Mouse (Mus musculus) c-Kit-positive CD71-positive TER-119-positive erythroid progenitor cells, embryonic 14.5 days (primary cell): Measurements from ENCODE around the gene Slc35e2.
A peak's percentile ranks its signal among the peaks of the same experiment; 100 is the strongest.

Experiments
- DNase-seq: peaks from one replicate; pipeline ENCODE4 v3.0.0-alpha.2; 2013; ENCODE audit warnings: low spot score

The Slc35e2 gene

DNA sequence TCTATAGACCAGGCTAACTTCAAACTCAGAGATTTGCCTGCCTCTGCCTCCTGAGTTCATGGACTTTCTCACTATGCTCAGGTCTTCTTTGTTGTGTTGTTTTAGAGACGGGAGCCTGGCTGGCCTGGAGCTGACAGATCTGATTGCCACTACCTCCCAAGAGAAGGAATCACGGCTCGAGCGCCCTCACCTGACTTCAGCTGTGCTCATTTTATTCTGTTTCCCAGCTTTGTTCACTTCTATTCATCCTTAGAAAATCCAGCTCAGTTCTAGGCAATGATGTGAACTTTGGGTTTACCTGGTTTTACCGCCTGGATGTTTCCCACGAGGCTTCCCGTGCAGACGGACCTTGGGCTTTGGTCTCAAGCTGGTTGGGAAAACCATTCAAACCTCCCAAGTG lies 25.7 kb upstream of the Slc35e2 start:
- DNase-seq: no peak

DNA sequence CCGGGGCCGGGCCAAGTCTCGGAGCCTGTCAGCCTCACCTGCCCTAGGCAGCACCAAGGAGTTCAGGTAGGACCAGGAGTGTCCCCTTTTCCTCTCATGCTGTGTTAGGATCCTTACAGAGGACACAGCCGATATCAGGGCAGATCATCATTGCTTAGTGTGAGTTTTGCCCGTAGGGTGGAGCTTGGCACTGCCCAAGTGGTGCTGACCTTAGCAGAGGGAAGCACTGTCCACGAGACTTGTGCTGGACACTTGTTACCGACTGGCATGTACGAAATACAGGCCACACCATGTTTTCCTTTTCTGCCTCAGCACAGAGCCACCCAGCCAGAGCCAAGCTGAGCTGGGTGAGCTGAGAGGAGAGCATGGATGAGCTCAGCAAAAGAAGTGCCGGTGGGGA lies 24.1 kb upstream of the Slc35e2 start:
- no peak for DNase-seq

DNA sequence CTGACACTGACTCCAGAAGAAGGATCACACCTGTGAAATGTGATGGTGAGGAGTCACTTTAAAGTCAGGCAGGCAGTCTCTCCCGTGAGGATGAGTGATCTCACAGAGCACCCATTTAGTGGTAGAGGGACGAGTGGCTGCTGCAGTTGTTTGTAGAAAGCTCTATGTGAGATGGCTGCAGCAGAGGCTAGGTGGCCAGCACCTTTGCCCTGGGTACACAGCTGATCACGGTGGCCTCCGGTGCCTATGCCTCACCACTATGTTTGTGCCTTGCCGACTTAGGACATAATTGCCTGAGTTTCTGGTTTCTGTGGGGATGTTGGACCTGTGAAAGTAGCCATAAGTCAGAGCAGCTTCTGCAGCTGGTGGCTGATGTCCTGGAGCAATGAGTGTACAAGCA lies 23.5 kb upstream of the Slc35e2 start:
- no peak for DNase-seq

DNA sequence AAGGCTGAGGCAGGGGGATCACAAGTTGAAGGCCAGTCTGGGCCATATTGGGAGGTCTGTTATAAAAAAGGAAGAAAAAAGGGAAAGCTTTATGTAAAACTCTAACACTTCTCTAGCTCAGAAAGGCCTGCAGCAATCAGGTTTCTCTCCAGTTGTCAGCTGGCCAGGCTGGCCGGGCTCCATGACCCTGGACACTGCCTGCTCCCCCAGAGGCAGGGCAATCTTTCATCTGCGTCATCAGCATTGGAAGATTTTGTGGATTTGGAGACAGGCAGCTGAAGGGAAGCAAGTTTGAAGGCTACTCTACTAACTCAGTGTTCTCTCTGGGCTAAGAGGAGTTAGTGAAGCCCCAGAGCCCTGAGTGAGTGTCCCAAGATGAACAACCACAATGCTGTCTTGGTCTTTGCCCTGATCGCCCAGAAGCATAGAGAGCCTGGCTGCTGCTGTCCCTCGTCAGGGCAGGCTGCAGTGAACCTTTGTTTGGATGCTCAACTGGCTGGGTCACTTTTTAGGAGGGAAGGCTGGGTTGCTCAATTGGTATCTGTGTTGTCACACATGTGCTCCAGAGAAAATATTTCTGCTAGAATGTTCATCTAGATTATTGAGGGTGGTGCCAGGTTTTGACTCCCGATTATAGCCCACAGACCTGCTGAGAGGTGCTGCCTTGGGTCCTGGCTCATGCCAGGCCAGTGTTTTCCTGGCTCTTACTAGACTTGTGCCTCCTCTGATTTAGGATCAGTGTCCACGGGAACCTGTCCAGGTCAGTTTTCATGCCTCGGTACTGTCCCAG lies 22.7 kb upstream of the Slc35e2 start:
- no peak for DNase-seq

DNA sequence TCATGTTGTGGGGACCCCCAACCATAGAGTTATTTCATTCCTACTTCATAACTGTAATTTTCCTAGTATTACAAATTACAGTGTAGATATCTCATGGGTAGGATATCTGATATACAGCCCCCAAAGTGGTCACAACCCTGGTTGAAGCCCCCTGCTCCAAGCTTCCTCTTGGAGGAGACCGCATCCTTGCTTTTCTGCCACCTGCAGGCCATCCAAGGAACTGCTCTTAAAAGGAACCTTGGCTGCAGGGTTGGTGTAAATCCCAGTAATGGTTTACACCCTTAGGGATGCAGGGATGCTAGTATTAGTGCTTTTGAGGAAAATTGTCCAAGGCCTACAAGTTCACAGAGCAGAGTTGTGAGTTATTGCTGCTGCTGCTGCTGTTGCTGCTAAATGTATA lies 20.8 kb upstream of the Slc35e2 start:
- no peak for DNase-seq

DNA sequence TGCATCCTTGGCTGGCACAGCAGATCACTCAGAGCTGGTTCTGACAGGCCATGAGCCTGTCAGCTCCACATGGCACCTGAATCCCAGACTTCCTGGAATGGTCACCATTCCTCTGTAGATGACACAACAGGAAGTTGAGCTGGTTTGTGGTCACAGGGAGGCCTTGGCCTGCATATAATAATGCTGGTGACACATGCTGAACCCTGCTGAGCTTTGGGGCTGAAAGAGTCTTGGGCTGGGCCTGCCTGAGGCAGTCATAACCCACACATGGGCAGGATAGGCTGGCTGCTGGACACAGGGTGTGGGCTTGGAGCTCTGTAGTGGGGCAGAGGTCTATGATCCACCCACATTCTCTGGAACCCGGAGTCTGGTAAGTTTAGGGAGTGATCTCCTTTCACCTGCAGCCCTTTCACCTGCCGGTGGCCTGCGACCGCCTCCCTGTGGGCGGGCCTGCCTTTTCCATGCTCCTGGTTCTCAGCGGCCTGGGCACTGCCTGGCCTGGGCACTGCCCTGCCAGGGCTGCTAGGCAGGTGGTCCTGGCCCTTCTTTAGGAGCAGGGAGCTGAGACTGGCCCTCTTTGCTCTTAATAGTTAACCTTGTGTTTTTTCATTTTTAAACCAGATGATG lies 18.8 kb upstream of the Slc35e2 start:
- DNase-seq: no peak

DNA sequence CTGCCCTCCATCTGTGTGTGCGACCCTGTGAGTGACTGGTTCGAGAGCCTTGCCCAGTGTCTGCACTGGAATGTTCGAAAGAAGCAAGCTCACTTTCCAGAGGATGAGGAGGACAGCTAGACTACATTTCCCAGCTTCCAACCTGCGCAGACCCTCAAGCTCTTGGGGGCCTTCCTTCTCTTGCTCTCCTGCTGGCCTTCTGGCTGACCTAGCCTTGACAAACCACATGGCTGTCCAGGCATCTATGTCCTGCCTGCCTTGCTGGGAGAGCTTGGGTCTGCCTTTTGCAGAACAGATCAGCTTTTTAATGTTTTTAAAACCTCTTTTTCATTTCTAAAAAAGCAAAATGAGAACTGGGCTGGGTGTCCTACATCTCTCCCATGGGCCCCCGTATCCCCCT lies 11.9 kb upstream of the Slc35e2 start:
- DNase-seq: no peak

DNA sequence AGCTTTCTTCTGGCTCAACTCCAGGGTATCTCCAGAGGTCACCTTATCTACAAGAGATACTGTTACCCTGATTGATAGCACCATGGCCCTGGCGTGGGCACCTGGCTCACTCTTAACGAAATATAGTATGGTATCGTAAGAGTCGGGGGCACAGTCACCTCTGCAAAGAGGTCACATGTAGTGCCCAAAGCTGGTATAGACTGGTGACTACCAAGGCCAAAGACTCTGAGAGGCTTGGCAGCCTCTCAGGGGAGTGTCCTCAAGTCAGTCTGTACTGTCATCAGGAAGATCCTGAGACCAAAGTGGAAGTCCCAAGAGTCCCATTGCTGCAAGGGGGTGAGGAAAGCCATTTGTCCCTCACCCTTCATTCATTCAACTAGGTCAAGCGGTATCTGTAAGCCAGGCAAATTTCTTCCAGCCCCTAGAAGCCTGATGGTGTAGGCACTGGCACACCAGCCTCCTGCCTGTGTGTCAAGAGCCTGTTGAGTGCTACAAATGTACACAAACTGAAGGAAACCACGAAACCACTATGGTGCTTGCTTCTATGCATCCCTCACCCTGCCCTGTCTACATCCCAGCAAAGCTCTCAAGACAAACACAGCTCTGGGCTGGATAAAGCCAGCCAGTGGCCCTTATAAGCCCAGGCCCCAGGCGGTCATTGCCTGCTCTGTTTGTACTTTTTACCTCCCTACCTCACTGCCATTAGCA lies 10.1 kb upstream of the Slc35e2 start:
- no peak for DNase-seq

DNA sequence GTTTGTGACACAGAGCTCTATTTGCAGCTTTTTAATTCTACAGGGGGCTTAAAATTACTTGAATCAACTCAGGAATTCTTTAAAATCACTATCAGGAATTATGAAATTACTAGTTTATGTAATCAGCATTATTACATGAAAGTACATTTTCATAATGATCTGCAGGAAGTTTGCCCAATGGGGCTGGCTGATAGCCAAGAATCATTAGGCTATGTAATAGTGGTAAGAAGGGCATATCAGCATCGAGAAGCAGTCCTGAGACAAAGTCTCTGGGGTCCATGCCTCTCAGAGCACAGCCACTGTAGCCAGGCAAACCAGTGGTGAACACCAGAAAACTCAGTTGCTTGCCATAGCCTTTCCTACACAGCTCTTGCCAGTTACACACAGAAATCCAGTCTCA lies 7.4 kb upstream of the Slc35e2 start:
- no peak for DNase-seq

DNA sequence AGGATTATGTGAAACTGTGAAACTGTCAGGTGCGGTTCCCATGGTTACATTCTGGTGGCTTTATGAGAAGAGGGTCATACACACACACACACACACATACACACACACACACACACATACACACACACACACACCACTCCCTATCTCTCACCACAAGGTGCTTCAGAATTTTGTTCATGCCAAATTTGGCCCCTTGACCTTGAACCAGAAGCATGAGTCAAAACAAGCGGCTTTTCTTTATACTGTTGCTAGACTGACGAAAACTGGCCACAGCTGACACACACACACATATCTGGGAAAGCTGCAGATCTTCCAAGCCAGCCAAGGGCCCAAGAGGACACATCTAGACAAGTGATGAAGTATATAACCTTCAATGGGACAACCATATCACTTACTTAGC lies 5.4 kb upstream of the Slc35e2 start:
- no peak for DNase-seq

DNA sequence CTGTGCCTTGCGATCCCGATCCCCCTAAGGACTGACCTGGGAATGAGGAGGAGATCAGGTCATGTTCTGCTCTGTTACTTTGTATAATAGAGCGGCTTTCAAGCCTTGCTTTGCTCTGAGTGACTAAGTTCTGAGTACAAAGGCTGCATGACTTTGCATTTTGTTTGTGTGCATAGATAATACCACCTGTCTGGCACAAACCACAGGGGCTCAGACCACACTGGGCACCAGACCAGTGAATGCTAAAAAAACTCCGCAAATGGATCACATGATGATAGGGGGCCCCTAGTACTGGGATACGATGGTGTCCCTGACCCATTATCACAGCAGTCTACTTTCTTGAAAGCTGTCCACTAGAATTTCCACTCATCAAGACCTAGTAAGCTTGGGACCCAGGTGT lies 4.6 kb upstream of the Slc35e2 start:
- no peak for DNase-seq

DNA sequence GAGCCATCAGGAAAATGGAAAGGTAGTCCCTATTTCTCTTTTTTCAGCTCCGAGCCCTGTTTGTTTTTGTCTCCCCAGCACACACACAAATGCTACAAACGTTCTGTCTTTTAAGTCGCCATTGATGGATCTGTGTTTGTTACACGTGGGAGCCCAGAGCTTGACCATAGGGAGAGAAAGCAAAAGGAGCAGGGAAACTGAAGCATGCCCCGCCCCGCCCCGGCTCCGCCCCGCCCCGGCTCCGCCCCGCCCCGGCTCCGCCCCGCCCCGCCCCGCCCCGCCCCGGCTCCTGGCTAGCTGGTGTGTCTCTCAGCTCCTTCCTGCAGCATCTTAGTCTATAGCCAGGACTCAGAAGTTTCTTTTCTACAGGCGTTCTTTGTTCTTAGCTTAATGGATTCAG lies 2.7 kb upstream of the Slc35e2 start:
- DNase-seq: peak; percentile 29

DNA sequence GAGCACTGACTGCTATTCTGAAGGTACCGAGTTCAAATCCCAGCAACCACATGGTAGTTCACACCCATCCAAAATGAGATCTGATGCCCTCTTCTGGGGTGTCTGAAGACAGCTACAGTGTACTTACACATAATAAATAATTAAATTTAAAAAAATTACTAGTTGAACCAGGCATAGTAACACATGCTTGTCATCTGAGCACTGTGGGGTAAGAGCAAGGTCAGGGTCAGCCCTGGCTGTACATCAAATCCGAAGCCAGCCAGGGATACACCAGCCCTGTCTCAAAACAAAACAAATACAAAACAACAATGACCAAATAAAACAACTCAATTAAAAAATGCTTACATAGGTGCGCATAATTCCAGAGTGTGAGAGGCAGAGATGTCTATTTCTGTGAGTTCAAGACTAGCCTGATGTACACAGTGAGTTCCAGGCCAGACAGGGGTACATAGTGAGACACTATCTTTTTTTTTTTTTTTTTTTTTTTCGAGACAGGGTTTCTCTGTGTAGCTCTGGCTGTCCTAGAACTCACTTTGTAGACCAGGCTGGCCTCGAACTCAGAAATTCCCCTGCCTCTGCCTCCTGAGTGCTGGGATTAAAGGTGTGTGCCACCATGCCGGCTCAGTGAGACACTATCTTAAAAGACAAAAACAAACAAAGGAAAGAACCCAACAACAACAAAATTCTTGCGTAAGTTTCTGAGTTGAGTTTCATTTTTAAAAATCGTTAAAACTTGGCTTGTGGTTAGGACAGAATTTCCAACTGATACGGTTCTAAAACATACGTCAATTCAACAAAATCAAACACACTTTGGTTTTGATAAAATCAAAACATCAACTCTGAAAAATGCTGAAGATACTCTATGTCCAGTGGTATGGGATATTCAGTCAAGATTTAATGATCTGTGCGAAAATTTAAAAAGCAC lies 1.1 kb upstream of the Slc35e2 start:
- no peak for DNase-seq

DNA sequence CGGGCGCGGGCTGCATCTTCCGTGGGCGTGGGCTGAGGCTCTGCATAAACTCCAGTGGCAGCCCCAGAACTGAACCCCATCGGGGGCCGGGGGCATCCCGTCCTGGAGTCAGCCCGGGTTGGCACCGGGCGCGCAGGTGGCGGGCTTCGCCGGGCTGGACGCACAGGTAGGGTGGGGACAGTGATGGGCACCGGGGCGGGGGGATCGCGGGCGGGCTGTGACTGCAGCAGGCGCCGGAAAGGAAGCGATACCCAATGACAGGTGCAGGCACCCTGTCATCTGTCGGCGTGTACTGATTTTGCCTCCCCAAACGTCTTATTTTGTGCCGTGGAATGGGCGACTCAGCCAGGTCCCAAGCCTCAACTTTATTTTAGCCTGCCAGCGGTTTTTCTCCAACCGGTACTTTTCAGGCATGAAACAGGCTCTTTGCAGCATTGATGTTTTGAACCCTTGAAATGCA lies 811 bp downstream of the Slc35e2 start:
- DNase-seq: no peak

DNA sequence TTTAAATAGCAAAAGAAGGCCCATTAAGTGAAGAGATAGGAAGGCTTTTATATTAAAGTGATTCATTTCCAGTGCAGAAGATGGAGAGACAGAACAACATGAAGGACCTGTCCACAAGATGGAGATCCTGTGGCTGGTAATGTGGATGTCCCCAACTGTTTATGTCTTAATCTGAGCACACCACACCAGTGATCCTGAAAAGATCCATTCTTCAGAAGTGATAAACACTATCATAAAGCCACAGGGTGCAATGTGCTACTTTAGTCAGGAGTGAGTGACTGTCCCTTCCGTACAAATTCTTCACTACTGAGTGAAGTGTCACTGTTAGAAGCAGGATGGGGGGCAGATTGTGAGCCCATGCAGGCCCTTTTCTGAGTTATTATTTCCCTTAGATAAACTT lies 1.5 kb downstream of the Slc35e2 start:
- peak; percentile 56 for DNase-seq

DNA sequence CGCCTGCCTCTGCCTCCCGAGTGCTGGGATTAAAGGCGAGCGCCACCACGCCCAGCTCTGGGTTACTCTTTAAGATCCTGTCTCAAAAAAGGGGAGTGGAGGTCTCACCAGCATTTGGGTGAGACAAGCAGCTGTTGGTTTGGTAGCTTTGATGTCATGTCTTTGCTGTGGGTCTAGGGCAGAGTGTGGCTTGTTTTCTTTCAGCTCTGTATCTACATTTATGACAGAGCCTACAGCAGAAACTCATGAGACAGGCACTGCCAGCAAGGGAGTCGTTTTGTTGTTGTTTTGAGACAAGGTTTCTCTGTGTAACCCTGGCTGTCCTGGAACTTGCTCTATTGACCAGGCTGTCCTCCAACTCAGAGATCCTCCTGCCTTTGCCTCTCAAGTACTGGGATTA lies 2.6 kb downstream of the Slc35e2 start:
- DNase-seq: no peak

DNA sequence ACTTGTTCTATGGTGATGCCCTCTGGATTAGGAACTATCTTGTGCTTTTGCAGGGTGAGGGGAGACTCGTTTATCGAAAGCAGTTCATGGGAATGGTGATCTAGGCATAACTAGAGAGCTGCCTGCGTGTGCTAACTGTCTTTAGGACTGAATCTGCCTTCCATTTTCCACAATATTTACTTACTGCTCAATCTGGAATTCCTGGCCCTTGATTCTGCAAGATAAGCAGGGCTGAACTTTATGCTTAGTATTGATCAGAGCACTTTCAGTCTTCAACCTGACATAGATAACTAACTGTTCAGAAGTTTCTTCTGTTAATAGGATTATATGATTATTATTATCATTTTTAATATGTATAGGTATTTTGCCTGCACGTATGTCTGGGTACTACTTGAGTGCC lies 3.9 kb downstream of the Slc35e2 start:
- DNase-seq: no peak

DNA sequence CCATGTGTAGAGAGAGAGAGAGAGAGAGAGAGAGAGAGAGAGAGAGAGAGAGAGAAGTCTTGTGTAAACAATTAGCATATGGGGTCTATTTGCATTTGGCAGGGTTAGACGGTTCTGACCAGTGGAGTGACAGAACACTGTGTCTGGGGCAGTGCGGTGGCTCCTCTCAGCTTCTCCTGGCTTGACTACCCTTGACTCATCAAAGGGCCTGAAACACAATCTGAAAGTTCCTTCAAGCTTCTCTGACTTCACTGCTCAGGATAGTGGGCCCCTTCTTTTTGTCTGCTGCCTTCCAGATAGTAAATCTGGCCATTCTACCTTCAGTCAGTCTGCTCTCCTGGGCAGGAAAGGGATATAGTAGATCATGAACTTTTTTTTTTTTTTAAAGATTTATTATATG lies 5.6 kb downstream of the Slc35e2 start:
- DNase-seq: no peak

DNA sequence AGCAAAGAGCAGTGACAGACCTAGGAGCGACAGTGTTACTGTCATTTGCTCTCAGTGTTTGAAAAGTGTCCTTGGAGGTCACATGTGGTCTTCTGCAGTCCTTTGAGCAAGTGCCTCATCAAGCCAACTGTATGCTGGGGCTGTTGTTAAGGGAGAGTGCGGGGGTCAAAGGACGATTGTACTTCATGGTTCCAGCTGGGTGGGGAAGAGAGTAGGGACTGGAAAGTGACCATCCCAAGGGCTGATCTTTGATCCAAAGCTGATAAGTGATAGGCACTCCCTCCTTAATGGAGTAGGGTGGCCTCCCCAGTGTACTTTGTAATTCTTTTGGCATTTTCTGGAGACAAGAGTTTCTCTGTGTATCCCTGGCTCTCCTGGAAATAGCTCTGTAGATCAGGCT lies 10.6 kb downstream of the Slc35e2 start:
- DNase-seq: no peak

DNA sequence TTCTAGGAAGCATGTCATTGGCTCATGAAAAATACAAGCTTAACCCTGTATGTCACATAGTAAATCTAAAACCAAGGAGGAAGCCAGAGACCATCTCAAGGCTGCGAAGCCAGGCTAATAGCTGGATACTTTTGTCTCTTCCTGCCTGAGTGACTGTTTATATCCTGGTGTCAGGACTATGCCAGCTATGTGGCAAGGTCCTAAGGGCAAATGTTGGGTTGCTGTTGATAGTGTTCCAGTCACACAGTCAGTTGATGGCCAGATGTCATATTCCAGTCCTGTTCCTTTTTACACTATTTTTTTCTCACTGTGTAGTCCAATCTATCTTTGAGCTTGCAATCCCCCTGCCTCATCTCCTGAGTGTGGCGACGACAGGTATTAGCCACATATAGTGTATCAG lies 12.0 kb downstream of the Slc35e2 start:
- DNase-seq: no peak

DNA sequence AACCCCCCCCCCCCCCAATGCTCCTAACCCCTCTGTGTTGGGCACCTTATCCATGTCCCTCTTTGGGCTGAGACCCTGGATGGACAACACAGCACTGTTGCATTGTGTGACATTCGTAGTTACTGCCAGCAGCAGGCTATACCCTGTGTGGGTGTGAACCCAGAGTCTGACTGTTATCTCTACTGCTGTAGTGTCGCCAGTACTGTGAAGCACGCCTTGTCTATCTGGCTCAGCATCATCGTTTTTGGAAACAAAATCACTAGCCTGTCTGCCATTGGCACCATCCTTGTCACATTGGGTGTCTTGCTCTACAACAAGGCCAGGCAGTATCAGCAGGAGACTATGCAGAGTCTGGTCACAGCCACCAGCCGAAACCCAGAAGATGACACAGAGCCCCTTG lies 17.1 kb downstream of the Slc35e2 start:
- DNase-seq: no peak
